Mouse (Mus musculus) adrenal gland, adult 8-10 months (tissue): Measurements from ENCODE around the gene Mul1. TPM values are rescaled to one million over a fixed set of nuclear protein-coding genes. Genes with fewer than 3 reads are reported as not detected.
A peak's percentile ranks its signal among the peaks of the same experiment; 100 is the strongest.
"Not testable (repeated sequence)": the region's sequence is repeated elsewhere in the genome, so short reads cannot be mapped to it uniquely, and the experiment has no call there.

Source experiments
- DNase-seq: peaks from one replicate; pipeline ENCODE4 v3.0.0; 2022
- total RNA-seq, 4 experiments: library from RNA; stranded (reverse); gene quantifications; 2 replicates each; pipeline ENCODE4 v1.2.4; 2022

Gene Mul1
- total RNA-seq: 10 to 100 TPM; 54.2 to 59.0 (median 56.8) TPM

GRCm38 (mm10) chr4:138434347-138435316 lies at the start of gene Mul1:
TSS of gene Mul1 (plus strand) at chr4:138434671.
- DNase-seq: peak; percentile 94

DNA sequence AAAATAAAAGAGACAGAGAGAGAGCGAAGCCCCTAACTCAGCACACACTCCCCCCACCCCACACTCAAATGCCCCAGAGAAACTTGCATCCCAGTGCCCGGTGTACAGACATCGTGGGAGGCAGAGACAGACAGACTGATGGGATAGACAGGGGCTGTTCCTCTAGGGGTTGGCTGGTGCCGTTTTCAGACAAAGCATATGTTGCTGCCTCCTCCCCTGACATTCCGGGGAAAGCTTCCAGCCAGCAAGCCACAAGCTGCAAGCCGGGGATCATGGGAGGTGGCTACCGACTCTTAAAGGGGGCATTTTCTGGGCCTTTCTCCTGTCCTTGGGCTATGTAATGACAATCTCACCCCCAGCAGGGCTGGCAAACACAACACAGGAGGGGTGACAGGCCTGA lies 40.8 kb upstream of the Mul1 start:
- no peak for DNase-seq

DNA sequence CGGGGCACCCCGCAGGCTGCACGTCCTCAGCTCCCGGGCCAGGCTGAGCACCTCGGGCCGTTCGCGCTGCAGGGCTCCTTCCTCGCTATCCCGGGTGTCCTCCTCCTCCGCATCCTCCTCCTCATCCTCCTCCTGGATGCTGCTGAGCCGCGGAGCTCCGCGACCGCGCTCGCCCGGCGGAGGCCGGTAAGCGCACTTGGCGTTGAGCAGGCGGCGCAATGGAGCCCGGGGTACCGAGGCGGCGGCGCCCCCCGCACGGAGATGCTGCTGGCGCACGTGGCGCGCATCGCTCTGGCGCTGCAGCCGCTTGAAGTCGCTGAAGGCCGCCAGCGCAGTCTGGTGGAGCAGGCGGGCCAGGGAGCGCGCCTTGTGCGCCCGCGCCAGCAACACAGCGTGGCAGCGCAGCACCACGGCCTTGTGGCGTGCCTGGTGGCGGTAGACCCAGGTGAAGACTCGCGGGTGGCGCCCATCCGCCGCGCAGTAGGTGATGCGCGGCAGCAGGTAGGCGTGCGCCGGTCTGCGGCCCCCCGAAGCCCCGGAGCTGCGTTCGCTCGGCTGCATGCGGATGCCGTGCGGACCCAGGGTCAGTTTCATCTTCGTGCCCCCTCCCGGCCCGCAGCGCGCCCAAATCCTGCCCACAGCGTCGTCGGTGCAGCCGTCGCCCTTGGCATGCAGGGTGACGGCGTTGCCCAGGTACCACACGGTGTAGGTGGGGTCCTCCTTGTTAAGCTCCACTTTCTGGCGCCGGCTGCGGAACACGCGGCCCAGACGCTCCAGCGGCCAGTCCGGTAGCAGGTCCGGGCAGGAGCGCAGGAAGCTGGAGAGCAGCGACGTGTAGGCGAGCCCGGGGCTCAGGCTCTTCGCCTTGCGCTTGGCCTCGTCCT lies 39.1 kb upstream of the Mul1 start:
- no peak for DNase-seq

DNA sequence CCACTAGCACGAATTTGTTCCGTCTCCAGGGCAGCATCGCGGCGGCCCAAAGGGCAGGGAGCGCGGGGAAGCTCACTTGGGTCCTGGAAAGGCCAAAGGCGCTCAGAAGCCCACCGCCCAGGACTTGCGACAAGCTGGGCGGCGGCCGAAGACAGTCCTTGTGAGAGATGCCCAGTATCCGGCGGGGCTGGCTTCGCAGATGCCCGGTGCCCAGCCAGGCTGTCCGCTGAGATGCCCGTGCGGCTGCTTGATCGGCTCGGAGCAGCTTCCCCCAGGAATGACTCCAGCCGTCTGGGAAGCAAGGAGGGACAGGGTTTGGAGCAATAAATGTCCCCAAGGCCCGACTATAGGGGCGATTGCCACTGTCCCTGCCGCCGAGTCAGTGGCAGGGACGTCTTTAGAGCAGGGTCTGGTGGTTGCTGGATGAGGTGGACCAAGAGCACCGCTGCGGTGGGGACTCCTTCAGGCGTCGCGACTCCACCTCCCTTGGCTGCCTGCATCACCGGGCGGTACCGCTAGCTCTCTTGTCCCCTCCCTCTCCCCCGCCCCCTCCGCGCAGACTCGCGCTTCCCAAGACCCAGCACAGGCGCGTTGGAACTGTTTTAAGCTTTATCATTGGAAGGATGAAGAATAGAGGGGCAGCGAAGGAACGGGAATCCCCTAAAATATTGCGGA lies 38.4 kb upstream of the Mul1 start, which contains the start of gene Fam43b:
Fam43b (minus strand) TSS at position 558 of the 675 bp plus-strand sequence.
- peak; percentile 49 for DNase-seq

DNA sequence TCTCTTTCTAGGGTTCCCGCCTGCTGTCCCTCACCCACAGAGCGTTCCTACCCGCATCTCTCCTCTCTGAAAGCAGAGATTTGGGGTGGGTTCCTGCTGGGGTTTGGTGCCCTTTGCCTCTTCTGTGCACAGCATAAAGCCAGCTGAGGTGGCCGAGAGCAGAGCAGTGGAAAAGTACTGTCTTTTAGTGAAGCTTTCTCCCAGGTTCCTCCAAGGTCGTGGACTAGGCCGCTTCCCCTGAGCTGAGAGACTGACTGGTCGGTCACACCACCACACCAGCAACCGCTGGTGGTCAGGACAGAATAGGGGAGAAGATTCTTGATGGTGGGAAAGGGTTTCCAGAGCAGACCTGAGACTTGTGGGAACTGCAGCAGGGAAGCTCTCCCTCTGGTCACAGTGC lies 37.8 kb upstream of the Mul1 start:
- DNase-seq: no peak

GRCm38 (mm10) chr4:138404806-138405205 lies 29.7 kb upstream of the Mul1 start:
- no peak for DNase-seq

- peak; percentile 72 for DNase-seq
Observed at GRCm38 (mm10) chr4:138407479-138408194, 26.8 kb upstream of the Mul1 start.

DNA sequence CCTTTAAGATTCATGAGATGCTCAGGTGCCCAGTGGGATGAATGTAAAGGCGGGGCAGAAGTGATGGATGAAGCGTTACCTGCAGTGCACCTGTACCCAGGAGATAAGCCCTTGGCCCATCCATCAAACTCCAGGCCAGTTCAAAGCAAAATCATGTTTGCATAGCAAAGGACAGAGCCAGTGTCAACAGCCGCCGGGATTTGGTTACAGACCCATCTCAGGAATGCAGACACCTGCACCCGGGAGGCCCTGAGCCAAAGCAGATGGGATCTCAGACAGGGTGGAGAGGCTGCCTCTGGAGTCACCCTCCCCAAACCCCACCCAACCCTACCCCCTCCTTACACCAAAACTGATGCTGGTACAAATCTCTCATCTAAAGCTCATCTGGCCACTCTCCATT lies 23.5 kb upstream of the Mul1 start:
- DNase-seq: no peak

GRCm38 (mm10) chr4:138411504-138412121 lies 22.9 kb upstream of the Mul1 start:
- DNase-seq: no peak

GRCm38 (mm10) chr4:138414725-138415124 lies 19.7 kb upstream of the Mul1 start:
- no peak for DNase-seq

DNA sequence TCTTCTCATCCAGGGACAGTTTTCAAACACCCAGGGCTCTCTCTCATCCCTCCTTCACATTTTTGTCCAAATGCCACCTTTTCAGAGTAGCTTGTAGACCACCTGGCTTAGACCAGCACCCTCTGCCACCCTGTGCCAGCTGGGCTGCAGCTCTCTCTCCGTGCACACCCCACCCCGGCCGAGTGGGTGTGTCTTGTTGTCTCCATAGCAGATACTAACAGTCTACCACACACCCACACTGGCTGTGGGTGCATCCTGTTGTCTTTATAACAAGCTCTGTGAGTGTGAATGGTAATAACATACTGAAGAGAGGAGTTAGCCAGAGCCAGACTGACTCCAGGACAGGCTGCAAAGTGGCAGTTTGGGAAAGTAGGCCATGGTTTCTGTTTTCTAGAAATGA lies 18.5 kb upstream of the Mul1 start:
- DNase-seq: no peak

GRCm38 (mm10) chr4:138416414-138416813 lies 18.1 kb upstream of the Mul1 start:
- no peak for DNase-seq

- DNase-seq: no peak
Observed at GRCm38 (mm10) chr4:138417882-138418281, 16.6 kb upstream of the Mul1 start.

- no peak for DNase-seq
Observed at GRCm38 (mm10) chr4:138418340-138418957, 16.0 kb upstream of the Mul1 start.

DNA sequence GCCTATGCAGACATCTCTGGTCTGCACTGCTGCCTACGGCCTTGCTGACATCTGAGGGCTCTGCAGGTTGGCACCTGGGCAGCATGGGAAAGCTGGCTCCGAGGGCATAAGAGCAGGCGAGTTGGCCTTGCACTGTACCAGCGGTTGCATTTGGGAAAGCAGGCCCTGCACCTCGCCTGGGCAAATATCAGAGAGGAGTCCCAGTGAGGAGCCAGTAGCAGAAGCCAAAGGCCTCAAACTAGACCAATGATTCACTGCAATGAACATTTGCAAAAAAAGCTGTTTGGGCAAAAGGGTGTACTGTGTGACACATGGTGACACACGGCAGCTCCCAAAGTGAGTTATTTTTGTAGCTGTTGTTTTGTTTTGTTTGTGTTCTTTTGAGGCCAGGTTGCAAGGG lies 9.4 kb upstream of the Mul1 start:
- no peak for DNase-seq

GRCm38 (mm10) chr4:138425604-138426003 lies 8.9 kb upstream of the Mul1 start:
- DNase-seq: not testable (repeated sequence)

DNA sequence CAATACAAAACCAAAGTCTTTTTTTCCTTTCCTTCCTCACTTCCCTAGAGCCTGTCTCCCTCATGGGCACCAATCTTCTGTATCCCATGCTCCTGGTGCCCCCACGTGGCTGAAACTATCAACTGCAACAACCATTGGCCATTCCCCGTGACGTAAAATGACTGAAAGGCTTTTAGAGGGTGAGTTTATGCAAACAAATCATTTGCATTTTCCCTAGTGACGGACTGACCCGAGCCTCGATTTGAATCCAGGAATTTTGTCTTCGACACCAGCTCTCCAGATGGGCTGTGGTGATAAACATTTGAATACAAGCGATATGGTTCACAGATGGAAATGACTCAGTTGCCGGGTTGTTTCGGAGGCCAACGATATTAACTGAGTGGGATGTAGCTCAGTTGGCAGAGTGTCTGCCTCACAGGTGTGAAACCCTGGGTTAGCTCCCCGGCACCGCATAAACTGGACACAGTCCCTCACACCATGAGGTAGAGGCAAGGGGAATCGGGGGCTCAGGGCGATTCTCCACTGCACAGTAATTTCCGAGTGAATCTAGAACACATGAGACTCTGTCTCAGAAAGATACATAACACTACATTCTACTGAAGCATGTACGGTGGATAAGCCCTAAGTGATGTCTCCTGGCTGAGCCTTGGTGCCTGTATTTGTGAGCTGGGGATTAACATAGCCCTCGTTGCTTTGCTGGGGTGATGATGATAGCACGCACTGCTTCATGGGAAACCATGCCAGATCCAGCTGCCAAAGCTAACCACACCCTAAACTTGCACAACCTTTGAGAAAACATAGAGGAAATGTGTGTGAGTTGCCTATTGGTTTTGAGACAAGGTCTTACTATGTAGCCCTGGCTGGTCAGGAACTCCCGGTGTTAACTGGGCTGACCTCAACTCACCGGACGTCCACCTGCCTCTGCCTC lies 7.4 kb upstream of the Mul1 start:
- peak; percentile 78 for DNase-seq

- no peak for DNase-seq
Observed at GRCm38 (mm10) chr4:138429778-138430177, 4.7 kb upstream of the Mul1 start.

DNA sequence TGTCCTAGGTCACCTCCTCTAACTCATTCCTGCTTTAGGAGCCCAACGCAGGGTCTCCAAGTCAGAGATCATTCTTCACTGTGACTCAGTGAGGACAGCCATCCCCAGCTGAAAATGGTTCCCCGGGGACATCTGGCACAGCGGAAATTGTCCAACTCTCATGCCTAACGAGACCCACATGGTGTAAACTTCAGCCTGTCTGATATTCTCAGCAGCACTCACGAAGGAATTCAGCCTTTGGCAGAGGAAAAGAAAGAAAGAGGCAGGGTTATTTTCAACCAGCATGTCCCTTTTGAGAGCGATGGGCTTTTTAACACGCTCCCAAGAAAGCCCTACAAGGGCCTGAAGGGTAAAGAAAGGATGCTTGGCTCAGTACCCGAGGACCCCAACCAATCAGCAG lies 3.1 kb upstream of the Mul1 start:
- DNase-seq: no peak

GRCm38 (mm10) chr4:138440062-138440461 lies 5.6 kb downstream of the Mul1 start:
- DNase-seq: no peak
